Mouse (Mus musculus): Measurements from ENCODE around the gene Nfu1.

DNA sequence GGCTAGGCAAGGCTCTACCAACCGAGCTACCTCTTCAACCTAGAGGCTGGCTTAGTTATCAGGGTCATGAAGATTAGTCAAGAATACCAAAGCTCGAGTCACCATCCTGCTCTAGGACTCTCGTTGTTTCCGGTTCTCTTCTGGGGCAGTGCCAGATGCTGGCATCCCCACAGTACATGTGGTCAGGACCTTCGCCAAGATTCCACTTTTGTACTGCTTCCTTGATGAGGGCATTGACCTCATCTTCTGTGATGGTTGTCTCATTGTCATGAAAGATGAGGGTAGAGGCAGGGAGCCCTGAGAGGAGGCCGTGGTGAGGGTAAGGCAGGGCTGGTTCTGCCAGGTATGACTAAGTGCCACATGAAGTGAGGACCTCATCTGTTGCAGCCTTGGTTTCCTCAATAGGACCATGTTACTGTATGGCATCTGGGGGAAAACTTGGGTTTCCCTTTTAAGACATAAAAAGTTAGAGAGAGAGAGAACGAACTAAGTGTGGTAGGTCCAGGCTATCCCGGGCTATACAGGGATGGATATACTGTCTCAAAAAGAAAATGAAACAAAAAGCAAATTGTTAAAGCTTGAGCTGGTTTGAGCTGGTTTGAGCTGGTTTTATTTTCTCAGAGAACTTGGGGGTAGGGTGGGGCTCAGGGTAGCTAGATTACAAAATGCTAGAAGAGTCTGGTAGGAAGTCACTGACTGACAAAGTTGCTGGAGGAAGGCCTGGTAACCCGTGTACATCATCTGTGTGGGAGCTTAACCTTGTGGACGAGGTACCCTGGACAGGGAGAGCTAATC lies 29.0 kb downstream of the Nfu1 start:
- TF ChIP-seq TBP (IDR thresholded peaks at IDR 0.05; ENCODE audit: low read depth, low read length): no peak
- no peak for TF ChIP-seq EP300 (IDR thresholded peaks at IDR 0.05; ENCODE audit: low read depth in 1 of 2, low read length in 2 of 2)
- TF ChIP-seq CTCF (IDR thresholded peaks at IDR 0.05 in 2 of 3, conservative IDR thresholded peaks at IDR 0.05 in 1 of 3; ENCODE audit: control insufficient read depth in 1 of 3, insufficient read depth in 1 of 3, low read depth in 2 of 3, low read length in 3 of 3, poor library complexity in 1 of 3, severe bottlenecking in 1 of 3): no peak

Data from MEL (cell line).